Mouse (Mus musculus): ENCODE data around the gene Rec114. TPM values are rescaled to one million over a fixed set of nuclear protein-coding genes. Genes with fewer than 3 reads are reported as not detected.

Rec114 gene
- polyA plus RNA-seq, 1 experiment from 2014 or later, result 3.7 TPM

DNA sequence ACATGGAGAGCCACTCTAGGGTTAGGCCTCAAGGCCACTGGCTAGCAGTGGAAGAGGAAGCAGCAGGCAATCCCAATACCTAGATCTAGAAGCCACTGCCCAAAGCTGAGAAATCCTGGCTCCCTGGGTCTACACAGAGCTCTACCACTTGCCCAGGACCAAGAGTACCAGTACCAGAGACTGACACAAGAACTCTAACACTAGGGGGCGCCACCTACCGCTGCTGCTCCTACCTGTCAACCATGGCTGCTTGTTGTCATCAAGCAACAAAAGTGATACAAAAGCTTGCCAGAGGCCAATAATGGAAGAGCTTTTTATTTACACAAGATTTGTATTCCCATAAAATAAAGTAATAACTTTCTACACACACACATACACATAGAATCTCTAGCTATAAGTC, 33.8 kb downstream of the Rec114 start:
- Histone ChIP-seq H3K4me2 (replicated peaks) (no peak overlapping the region), H3K27me3 (replicated peaks) (no peaks in the 10 kb centered on the region), H3K9me3 (no peaks in the 10 kb centered on the region), H3K27ac (no peak overlapping the region), H3K9ac (no peak overlapping the region), H3K4me3 (no peak overlapping the region), H3K4me1 (no peaks in the 10 kb centered on the region), H3K36me3 (no peaks in the 10 kb centered on the region)
- ATAC-seq (ENCODE audit: low FRiP score, low read depth), result no peak
- 8% methylated on average over 2 of the region's 2 CpGs for WGBS

- no peak for ATAC-seq (ENCODE audit: low FRiP score, low read depth)
- no peaks in the 10 kb centered on the region for H3K4me1 ChIP-seq
- H3K9me3 ChIP-seq, result no peaks in the 10 kb centered on the region
- WGBS, result 87% methylated on average over 11 of the region's 11 CpGs
- H3K4me2 ChIP-seq (replicated peaks), result no peak overlapping the region
- H3K36me3 ChIP-seq, result no peaks in the 10 kb centered on the region
- H3K27ac ChIP-seq, result no peak overlapping the region
- H3K9ac ChIP-seq, result no peak overlapping the region
- no peaks in the 10 kb centered on the region for H3K27me3 ChIP-seq (replicated peaks)
- H3K4me3 ChIP-seq, result no peak overlapping the region
Observed at GRCm38 (mm10) chr9:58707796-58708195, 36.0 kb downstream of the Rec114 start.

GRCm38 (mm10) chr9:58706024-58706423, 37.7 kb downstream of the Rec114 start:
- WGBS, result 87% methylated on average over 7 of the region's 7 CpGs
- H3K36me3 ChIP-seq, result no peaks in the 10 kb centered on the region
- H3K4me1 ChIP-seq, result no peaks in the 10 kb centered on the region
- no peaks in the 10 kb centered on the region for H3K9me3 ChIP-seq
- H3K4me2 ChIP-seq (replicated peaks), result no peak overlapping the region
- ATAC-seq (ENCODE audit: low FRiP score, low read depth), result no peak
- no peaks in the 10 kb centered on the region for H3K27me3 ChIP-seq (replicated peaks)
- no peak overlapping the region for H3K9ac ChIP-seq
- no peak overlapping the region for H3K4me3 ChIP-seq
- no peak overlapping the region for H3K27ac ChIP-seq

GRCm38 (mm10) chr9:58703766-58704165, 40.0 kb downstream of the Rec114 start:
- no peak for ATAC-seq (ENCODE audit: low FRiP score, low read depth)
- no peaks in the 10 kb centered on the region for H3K36me3 ChIP-seq
- 90% methylated on average over 7 of the region's 7 CpGs for WGBS
- H3K27me3 ChIP-seq (replicated peaks), result no peaks in the 10 kb centered on the region
- no peaks in the 10 kb centered on the region for H3K9me3 ChIP-seq
- H3K4me2 ChIP-seq (replicated peaks), result no peak overlapping the region
- no peak overlapping the region for H3K9ac ChIP-seq
- no peak overlapping the region for H3K4me3 ChIP-seq
- H3K4me1 ChIP-seq, result no peaks in the 10 kb centered on the region
- no peak overlapping the region for H3K27ac ChIP-seq

- no peak overlapping the region for H3K9ac ChIP-seq
- no peak overlapping the region for H3K27ac ChIP-seq
- no peaks in the 10 kb centered on the region for H3K27me3 ChIP-seq (replicated peaks)
- WGBS, result 84% methylated on average over 2 of the region's 2 CpGs
- no peaks in the 10 kb centered on the region for H3K4me1 ChIP-seq
- no peak overlapping the region for H3K4me3 ChIP-seq
- no peaks in the 10 kb centered on the region for H3K9me3 ChIP-seq
- no peak overlapping the region for H3K4me2 ChIP-seq (replicated peaks)
- no peaks in the 10 kb centered on the region for H3K36me3 ChIP-seq
- no peak for ATAC-seq (ENCODE audit: low FRiP score, low read depth)
Observed at GRCm38 (mm10) chr9:58701751-58702150, 42.0 kb downstream of the Rec114 start.

DNA sequence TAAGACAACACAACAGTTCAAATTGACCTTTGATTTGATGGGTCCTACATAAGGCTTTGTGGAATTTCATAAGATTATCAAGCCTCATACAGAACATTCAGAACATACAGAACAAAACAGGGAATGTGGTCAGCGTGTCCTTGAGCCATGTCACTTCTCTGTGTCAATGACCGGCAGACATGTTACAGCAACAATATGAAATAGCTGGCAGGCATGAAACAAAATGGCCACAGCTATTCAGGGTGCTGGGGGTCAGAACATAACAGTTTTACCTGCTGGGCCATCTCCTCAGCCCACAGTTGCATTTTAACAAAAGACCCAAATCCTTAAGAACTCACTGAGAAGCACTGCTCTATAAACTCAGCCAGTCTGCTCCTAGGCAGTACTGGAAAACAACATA, 45.3 kb downstream of the Rec114 start:
- Histone ChIP-seq H3K27ac (no peak overlapping the region), H3K9me3 (no peaks in the 10 kb centered on the region), H3K4me3 (no peak overlapping the region), H3K27me3 (replicated peaks) (no peaks in the 10 kb centered on the region), H3K4me2 (replicated peaks) (no peak overlapping the region), H3K9ac (no peak overlapping the region), H3K36me3 (no peaks in the 10 kb centered on the region), H3K4me1 (no peaks in the 10 kb centered on the region)
- 93% methylated on average over 2 of the region's 2 CpGs for WGBS
- ATAC-seq (ENCODE audit: low FRiP score, low read depth), result no peak

DNA sequence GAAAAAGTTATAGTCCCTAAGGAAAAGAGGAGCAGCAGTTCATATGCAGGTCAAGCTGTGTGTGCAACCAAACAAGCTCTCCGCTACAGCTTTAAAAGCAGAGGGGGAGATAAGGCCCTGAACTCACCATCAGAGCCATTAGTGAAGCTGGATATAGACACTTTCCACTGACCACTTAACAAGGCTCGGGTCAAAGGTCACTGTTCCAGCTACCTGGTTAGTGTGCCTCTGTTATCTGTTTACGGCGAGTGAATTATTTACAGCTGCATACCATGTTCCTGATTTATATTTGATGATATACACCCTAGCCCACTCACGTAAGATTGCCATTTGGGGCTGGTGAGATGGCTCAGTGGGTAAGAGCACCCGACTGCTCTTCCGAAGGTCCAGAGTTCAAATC, 52.3 kb downstream of the Rec114 start:
- no peak for ATAC-seq (ENCODE audit: low FRiP score, low read depth)
- Histone ChIP-seq H3K27ac (no peak overlapping the region), H3K9ac (no peak overlapping the region), H3K4me3 (no peak overlapping the region), H3K4me1 (no peaks in the 10 kb centered on the region), H3K9me3 (no peaks in the 10 kb centered on the region), H3K36me3 (no peaks in the 10 kb centered on the region), H3K4me2 (replicated peaks) (no peak overlapping the region), H3K27me3 (replicated peaks) (no peaks in the 10 kb centered on the region)
- WGBS, result 90% methylated on average over 7 of the region's 7 CpGs

DNA sequence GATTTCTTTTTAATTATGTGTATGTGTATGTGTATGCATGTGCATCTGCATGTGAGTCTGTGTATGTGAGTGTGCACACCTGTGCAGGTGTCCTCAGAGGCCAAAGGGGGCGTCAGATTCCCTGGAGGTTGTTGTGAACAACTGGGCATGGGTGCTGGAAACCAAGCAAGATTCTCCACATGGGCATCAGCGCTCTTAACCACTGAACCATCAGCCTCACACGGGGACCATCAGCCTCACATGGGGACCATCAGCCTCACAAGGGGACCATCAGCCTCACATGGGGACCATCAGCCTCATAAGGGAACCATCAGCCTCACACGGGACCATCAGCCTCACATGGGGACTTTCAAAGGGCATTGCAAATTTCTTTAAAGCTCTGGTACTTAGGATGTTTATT, 53.1 kb downstream of the Rec114 start:
- Histone ChIP-seq H3K4me3 (no peak overlapping the region), H3K27me3 (replicated peaks) (no peaks in the 10 kb centered on the region), H3K9ac (no peak overlapping the region), H3K27ac (no peak overlapping the region), H3K36me3 (no peaks in the 10 kb centered on the region), H3K9me3 (no peaks in the 10 kb centered on the region), H3K4me1 (no peaks in the 10 kb centered on the region), H3K4me2 (replicated peaks) (no peak overlapping the region)
- 88% methylated on average over 4 of the region's 4 CpGs for WGBS
- no peak for ATAC-seq (ENCODE audit: low FRiP score, low read depth)

GRCm38 (mm10) chr9:58688076-58688475, 55.7 kb downstream of the Rec114 start:
- Histone ChIP-seq H3K9me3 (no peaks in the 10 kb centered on the region), H3K4me3 (no peak overlapping the region), H3K4me2 (replicated peaks) (no peak overlapping the region), H3K9ac (no peak overlapping the region), H3K36me3 (no peaks in the 10 kb centered on the region), H3K4me1 (0 out of 2 replicates have a peak, but pooled peaks cover 3% of the 10 kb centered on the region), H3K27ac (no peak overlapping the region), H3K27me3 (replicated peaks) (no peaks in the 10 kb centered on the region)
- WGBS, result 82% methylated on average over 4 of the region's 4 CpGs
- no peak for ATAC-seq (ENCODE audit: low FRiP score, low read depth)

- no peak overlapping the region for H3K4me2 ChIP-seq (replicated peaks)
- no peak for ATAC-seq (ENCODE audit: low FRiP score, low read depth)
- H3K4me3 ChIP-seq, result no peak overlapping the region
- no peak overlapping the region for H3K9ac ChIP-seq
- no peak overlapping the region for H3K27ac ChIP-seq
- no peaks in the 10 kb centered on the region for H3K9me3 ChIP-seq
- no peaks in the 10 kb centered on the region for H3K36me3 ChIP-seq
- WGBS, result 87% methylated on average over 10 of the region's 10 CpGs
- 0 out of 2 replicates have a peak, but pooled peaks cover 3% of the 10 kb centered on the region for H3K4me1 ChIP-seq
- H3K27me3 ChIP-seq (replicated peaks), result no peaks in the 10 kb centered on the region
Observed at GRCm38 (mm10) chr9:58685290-58685689, 58.5 kb downstream of the Rec114 start.

- H3K4me2 ChIP-seq (replicated peaks), result no peak overlapping the region
- no peaks in the 10 kb centered on the region for H3K9me3 ChIP-seq
- no peak overlapping the region for H3K4me3 ChIP-seq
- no peak overlapping the region for H3K9ac ChIP-seq
- no peak overlapping the region for H3K27ac ChIP-seq
- WGBS, result 46% methylated on average over 6 of the region's 6 CpGs
- no peaks in the 10 kb centered on the region for H3K27me3 ChIP-seq (replicated peaks)
- no peak for ATAC-seq (ENCODE audit: low FRiP score, low read depth)
- H3K4me1 ChIP-seq, result 0 out of 2 replicates have a peak, but pooled peaks cover 3% of the 10 kb centered on the region
- no peaks in the 10 kb centered on the region for H3K36me3 ChIP-seq
Observed at GRCm38 (mm10) chr9:58683372-58683771, 60.4 kb downstream of the Rec114 start.

GRCm38 (mm10) chr9:58682106-58682505, 61.7 kb downstream of the Rec114 start:
- WGBS, result 75% methylated on average over 6 of the region's 6 CpGs
- ATAC-seq (ENCODE audit: low FRiP score, low read depth), result no peak
- H3K9me3 ChIP-seq, result no peaks in the 10 kb centered on the region
- 0 out of 2 replicates have a peak, but pooled peaks cover 3% of the 10 kb centered on the region for H3K4me1 ChIP-seq
- H3K36me3 ChIP-seq, result no peaks in the 10 kb centered on the region
- no peak overlapping the region for H3K4me3 ChIP-seq
- no peak overlapping the region for H3K4me2 ChIP-seq (replicated peaks)
- H3K9ac ChIP-seq, result no peak overlapping the region
- H3K27ac ChIP-seq, result no peak overlapping the region
- H3K27me3 ChIP-seq (replicated peaks), result no peaks in the 10 kb centered on the region

- no peak overlapping the region for H3K4me2 ChIP-seq (replicated peaks)
- no peak overlapping the region for H3K4me3 ChIP-seq
- no peaks in the 10 kb centered on the region for H3K36me3 ChIP-seq
- 64% methylated on average over 2 of the region's 2 CpGs for WGBS
- ATAC-seq (ENCODE audit: low FRiP score, low read depth), result no peak
- 0 out of 2 replicates have a peak, but pooled peaks cover 3% of the 10 kb centered on the region for H3K4me1 ChIP-seq
- H3K9me3 ChIP-seq, result no peaks in the 10 kb centered on the region
- H3K27me3 ChIP-seq (replicated peaks), result no peaks in the 10 kb centered on the region
- H3K27ac ChIP-seq, result no peak overlapping the region
- H3K9ac ChIP-seq, result no peak overlapping the region
Observed at GRCm38 (mm10) chr9:58681411-58681810, 62.4 kb downstream of the Rec114 start.
